Mouse (Mus musculus) c-Kit-positive CD71-negative TER-119-negative erythroid progenitor cells, embryonic 14.5 days (primary cell): Measurements from ENCODE around the gene Gusb.
"Not testable (repeated sequence)": the region's sequence is repeated elsewhere in the genome, so short reads cannot be mapped to it uniquely, and the experiment has no call there.

ENCODE experiments used
- DNase-seq: peaks from one replicate; pipeline ENCODE4 v3.0.0-alpha.2; 2013; ENCODE audit warnings: low read depth

Gusb gene

GRCm38 (mm10) chr5:130002301-130003146 lies at the start of gene Gusb:
TSS of gene Gusb (minus strand) at chr5:130003049.
- DNase-seq, result peak; percentile 82

DNA sequence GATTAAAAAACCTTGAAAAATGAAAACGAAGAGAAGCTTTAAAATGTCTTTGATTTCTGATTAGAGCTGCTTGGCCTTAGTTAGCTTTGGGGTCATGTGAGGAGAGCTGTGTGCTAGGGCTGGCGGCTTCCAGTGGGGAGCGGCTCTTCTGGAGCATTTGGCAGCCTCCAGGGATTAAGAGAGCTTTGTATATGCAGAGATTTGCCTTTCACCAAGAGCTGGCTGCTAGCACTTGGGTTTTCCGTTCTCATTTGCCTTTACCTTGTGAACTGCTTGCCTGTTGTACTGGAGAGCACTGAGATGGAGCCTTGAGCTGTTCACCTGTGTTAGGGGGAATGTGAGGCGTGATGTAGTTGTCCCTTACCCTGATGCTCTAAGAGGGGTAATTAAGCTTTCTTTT lies 49.7 kb upstream of the Gusb start:
- no peak for DNase-seq

GRCm38 (mm10) chr5:130051073-130051860 lies 48.4 kb upstream of the Gusb start:
- no peak for DNase-seq

GRCm38 (mm10) chr5:130050416-130050815 lies 47.6 kb upstream of the Gusb start:
- no peak for DNase-seq

- DNase-seq, result no peak
These were observed 46.1 kb upstream of the Gusb start for GRCm38 (mm10) chr5:130048786-130049520.

DNA sequence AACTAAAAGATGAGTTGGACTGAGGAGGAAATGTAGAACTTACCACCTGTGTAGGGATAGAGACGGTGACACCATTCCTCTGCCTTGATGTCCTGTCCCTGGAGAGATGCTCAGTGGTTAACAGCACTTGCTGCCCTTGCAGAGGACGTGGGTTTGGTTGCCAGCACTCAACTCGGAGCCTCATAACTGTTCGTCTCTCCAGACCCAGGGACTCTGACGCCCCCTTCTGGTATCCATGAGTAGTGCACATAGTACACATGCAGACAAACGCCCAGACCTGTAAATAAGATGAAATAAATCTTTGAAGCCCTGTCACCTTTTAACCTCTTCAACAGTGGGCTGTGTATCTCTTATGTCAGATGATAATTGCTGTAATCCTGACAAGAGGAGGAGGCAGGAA lies 44.2 kb upstream of the Gusb start:
- DNase-seq, result no peak

DNA sequence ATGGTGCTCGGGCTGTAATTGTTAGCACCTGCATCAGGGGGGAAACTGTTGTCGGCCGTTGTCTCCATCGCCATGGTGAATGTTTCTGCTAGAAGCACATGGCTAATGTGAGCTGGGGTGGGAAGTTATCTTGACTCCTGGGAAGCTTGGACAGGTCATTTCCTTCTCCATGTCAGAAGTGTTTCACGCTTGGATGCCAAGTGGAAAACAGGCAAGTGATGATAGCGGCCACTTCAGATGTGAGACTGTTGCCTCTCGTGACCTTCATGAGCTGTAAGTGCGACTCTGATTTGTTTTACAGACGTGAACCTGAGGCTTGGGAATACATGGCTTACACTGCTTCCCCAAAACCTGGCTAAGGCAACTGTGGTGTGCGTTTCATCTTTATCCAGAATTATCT lies 43.7 kb upstream of the Gusb start:
- no peak for DNase-seq

- no peak for DNase-seq
These were observed 43.3 kb upstream of the Gusb start for GRCm38 (mm10) chr5:130046100-130046499.

DNA sequence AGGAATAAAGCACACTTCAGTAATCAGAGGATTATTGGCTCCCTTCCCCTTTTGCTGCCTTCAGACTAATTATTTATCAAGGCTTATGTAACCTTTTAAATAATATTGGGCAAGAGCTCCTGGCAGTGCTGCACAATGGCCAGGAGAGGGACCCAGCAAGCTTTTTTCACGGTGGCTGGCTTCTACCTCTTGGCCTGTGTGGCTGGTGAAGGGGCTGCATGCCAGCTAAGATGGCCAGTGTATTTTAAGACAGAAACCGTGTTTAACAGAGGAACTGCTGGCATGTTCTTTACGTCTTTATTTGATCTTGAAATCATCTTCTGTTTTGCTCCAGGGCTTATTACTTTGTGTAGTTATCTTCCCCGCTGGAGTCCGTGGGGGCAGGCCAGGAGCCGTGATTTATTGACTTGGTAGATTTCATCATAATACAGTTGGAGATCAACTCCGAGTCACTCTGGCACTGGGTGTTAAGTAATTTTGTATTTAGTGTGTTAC lies 41.4 kb upstream of the Gusb start:
- DNase-seq, result no peak

GRCm38 (mm10) chr5:130043741-130044140 lies 40.9 kb upstream of the Gusb start:
- DNase-seq, result no peak

- DNase-seq, result no peak
These were observed 38.4 kb upstream of the Gusb start for GRCm38 (mm10) chr5:130041262-130041661.

DNA sequence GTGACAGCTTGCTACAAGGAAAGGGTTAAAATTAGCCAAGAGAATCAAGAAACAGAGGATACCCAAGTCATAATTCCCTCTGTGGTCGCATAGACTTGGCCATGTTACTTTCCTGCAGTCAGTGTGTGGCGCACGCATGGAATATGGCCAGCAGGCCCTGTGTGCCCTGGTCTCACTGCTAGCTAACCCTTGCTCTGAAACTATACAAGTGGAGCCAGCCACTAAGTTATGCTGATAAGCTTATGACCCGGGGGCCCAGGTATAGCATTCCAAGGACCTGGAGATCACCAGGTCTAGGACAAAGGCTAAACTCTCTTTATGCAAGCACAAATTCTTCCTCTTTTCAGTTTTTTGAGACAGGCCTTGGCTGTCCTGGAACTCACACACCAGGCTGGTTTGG lies 37.9 kb upstream of the Gusb start:
- no peak for DNase-seq

GRCm38 (mm10) chr5:130037752-130038455 lies 35.1 kb upstream of the Gusb start:
- DNase-seq, result peak; percentile 56

- DNase-seq, result not testable (repeated sequence)
These were observed 33.5 kb upstream of the Gusb start for GRCm38 (mm10) chr5:130036300-130036699.

DNA sequence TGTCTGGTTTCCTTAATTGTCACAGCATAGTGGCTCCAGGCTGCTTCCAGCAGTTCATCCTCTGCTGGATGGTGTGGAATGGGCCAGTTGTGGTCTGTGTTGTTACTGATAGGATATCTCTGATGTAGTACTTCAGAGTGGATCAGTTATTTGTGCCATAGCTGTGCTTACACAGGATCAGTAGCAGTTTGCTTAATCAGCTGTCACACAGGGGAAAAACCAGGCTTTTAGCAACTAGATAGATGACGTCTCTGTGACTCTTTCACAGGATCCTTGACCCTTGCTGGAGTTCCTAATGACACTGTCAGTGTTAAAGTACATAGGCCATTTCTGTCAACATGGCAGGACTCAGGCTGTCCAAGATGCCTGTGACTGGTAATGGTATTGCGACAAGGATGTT lies 31.0 kb upstream of the Gusb start:
- DNase-seq, result no peak

DNA sequence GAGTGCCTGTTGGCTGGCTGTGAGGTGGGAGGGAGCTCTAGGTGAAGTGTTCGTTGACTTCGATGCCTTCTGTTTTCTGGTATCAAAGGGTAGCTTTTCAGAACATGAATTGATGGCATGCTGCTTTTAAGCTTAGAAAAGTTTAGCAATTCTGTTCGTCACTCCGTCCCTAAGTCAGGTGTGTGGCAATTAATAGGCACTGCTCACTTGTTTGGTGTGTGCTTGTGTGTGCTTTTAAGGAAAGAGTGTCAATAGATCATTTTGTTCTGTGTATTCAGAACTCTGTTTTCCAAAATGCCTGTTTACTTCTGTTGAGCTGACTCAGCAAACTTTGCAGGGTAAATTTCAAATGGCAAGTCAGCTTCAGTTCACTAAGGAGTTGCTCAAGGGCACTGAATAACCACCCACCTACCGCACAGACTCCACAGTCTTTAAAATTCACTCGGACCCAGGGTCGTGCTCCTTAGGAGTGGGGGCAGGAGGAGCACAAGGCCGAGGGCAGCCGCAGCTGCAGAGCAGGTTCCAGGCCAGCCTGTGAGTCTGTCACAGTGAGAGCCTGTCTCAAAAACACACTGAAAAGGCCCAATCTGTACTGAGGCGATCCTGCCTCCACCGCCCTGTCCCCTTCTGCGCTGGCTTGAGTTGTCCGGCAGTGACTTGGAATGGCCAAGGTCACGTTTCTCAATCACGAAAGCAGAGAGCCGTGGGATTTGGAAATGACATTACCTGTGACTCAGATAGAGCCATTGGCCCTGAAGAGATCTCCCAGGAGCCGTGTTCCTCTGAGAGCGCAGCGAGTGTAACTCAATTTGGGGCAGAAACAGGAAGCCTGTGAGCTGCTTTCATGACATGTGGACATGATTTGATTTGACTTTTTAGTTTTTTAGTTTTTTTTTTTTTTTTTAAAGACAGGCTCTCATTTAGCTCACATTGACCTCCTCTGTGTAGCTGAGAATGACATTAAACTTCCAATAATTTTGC lies 28.9 kb upstream of the Gusb start:
- DNase-seq, result no peak

DNA sequence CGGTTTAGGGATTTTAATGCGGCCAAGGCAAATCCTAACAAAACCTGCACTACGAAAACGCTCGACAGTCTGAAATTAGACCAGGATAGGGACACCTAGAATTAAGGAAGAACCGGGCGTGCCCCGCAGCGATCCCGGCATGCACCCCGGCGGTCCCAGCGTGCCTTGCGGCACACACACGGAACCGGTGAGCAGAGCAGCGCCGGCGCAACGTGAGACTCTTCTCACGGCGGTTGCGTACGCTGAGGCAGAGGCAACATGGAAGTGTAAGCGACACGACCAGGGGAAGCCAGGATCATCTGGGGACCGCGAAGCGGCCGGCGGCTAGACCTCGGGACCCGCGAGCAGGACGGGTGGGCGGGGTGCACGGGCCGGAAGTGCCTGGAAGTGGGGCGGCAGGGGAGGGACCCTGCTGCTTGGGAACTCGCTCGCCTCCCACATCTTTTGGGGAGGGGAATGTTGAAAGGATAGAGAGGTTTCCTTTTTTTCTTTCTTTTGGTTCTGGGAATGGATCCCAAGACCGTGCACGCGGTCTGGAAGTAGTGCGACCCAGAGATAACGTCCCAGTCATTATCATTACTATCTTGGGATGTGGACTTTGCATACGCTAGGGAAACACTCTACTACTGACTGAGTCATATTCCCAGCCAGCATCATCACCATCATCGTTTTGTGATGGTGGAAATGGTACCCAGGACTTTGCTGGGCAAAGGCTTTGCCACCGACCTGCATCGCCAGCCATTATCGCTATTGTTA lies 26.5 kb upstream of the Gusb start, which contains the start of the genes Asl and Crcp:
Gene Asl, minus strand, starts transcription at position 106 of the 756 bp plus-strand sequence.
Gene Crcp, plus strand, starts transcription at position 149 of the 756 bp plus-strand sequence.
- peak; percentile 70 for DNase-seq

GRCm38 (mm10) chr5:130027696-130028095 lies 24.8 kb upstream of the Gusb start:
- no peak for DNase-seq

DNA sequence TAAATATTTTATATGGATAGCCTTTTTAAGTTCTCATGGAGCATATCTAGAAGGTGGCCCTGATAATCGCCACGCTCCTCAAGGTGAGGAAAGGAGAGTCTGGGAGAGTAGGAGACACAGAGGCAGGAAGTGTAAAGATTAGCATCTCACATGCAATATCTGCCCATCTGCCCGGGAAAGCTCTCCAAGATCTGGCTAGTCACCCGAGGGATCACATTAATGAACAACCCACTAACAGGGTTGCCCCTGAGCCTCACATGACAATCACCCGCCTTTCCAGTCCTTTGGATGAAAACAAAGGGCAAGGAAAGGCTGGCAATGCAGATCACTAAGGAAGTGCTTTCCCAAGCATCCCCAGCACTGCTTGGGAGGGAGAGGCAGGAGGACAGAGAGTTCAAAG lies 24.3 kb upstream of the Gusb start:
- DNase-seq, result no peak
